ENCODE assay signal across 8 mouse cellular contexts in the genomic region with DNA sequence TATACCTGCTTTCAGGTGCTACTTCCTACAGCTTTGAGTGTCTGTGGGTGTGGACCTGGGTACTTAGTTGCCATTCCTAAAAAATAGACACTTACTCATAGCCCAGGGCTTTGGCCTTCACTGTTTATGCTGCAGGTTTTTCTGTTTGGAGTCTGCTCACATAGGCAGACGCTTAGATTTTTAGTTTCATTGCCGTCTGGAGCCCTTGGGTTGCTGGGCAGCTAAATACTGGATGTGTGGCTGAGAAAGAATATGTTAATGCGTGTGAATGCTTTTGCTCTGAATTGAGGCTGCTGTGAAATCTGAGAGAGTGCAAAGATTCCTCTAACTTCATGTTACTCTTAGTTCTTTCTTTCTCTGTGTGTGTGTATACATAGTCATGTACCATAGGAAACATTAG. TPM values are rescaled to one million over a fixed set of nuclear protein-coding genes. Genes with fewer than 3 reads are reported as not detected.
A peak's percentile ranks its signal among the peaks of the same experiment; 100 is the strongest.
DNase-seq lines count a peak whose midpoint lies in the region; ATAC-seq and TF ChIP-seq lines count a peak whose summit lies in the region.

No protein-coding gene starts in this region.

- no peak for ATAC-seq in heart, embryonic 16.5 days (replicated peaks; ENCODE audit: extremely low read depth, insufficient read depth, low FRiP score)
- ATAC-seq in neural tube, embryonic 11.5 days (ENCODE audit: insufficient read depth, low FRiP score, low TSS enrichment) = no peak
- ATAC-seq in limb, embryonic 15.5 days (ENCODE audit: insufficient number of reproducible peaks, low FRiP score, low TSS enrichment, low read depth) = no peak
- ATAC-seq in stomach, postnatal 0 days (ENCODE audit: low FRiP score, low TSS enrichment) = peak; percentile 15; the same call in 1 of the 2 replicates
- no peak for ATAC-seq in inflammation-experienced regulatory T-cells, adult 6 months

- TF ChIP-seq CTCF in stomach, postnatal 0 days (IDR thresholded peaks at IDR 0.05; ENCODE audit: low read depth) = no peak

- H3K27ac ChIP-seq in heart, embryonic 16.5 days (ENCODE audit: low read length) = peak overlapping the region; percentile 53
- peak overlapping the region; percentile 35; the same call in 1 of the 2 replicates for H3K27ac ChIP-seq in neural tube, embryonic 11.5 days (ENCODE audit: low read depth, low read length)
- H3K27ac ChIP-seq in limb, embryonic 15.5 days = peak overlapping the region; percentile 38
- H3K27ac ChIP-seq in stomach, postnatal 0 days (replicated peaks) = no peak overlapping the region

- no peaks in the 10 kb centered on the region for H3K36me3 ChIP-seq in heart, embryonic 16.5 days (ENCODE audit: control insufficient read depth, insufficient read depth)
- no peaks in the 10 kb centered on the region for H3K36me3 ChIP-seq in neural tube, embryonic 11.5 days (ENCODE audit: control insufficient read depth, insufficient read depth, low read length)
- H3K36me3 ChIP-seq in limb, embryonic 15.5 days = no peaks in the 10 kb centered on the region
- no peaks in the 10 kb centered on the region for H3K36me3 ChIP-seq in stomach, postnatal 0 days (ENCODE audit: control insufficient read depth, insufficient read depth, low read length)

- TF ChIP-seq EP300 in stomach, postnatal 0 days (optimal IDR thresholded peaks at IDR 0.05) = no peak

- no peaks in the 10 kb centered on the region for H3K9me3 ChIP-seq in heart, embryonic 16.5 days (replicated peaks; ENCODE audit: control insufficient read depth, low read length)
- H3K9me3 ChIP-seq in neural tube, embryonic 11.5 days (ENCODE audit: control insufficient read depth, low read length) = no peaks in the 10 kb centered on the region
- no peaks in the 10 kb centered on the region for H3K9me3 ChIP-seq in limb, embryonic 15.5 days
- no peaks in the 10 kb centered on the region for H3K9me3 ChIP-seq in stomach, postnatal 0 days (ENCODE audit: control insufficient read depth, low read length)

- DNase-seq in heart, adult 11 months = no peak
- peak; percentile 29 for DNase-seq in neural tube, embryonic 11.5 days (ENCODE audit: low spot score)
- DNase-seq in neural tube, embryonic 10.5 days (ENCODE audit: extremely low spot score, low spot score) = no peak
- no peak for DNase-seq in stomach, postnatal 0 days (ENCODE audit: low spot score)
- no peak for DNase-seq in thymus, postnatal 10 days (ENCODE audit: low spot score in 2 of 2)

- H3K9ac ChIP-seq in heart, embryonic 16.5 days (ENCODE audit: low read length) = no peak overlapping the region
- no peak overlapping the region for H3K9ac ChIP-seq in neural tube, embryonic 11.5 days (ENCODE audit: low read length)
- no peak overlapping the region for H3K9ac ChIP-seq in limb, embryonic 15.5 days
- H3K9ac ChIP-seq in stomach, postnatal 0 days (ENCODE audit: low read length) = no peak overlapping the region

- no peak overlapping the region for H3K4me3 ChIP-seq in heart, embryonic 16.5 days (ENCODE audit: low read length)
- H3K4me3 ChIP-seq in neural tube, embryonic 11.5 days (ENCODE audit: low read depth, low read length) = no peak overlapping the region
- H3K4me3 ChIP-seq in limb, embryonic 15.5 days = no peak overlapping the region
- H3K4me3 ChIP-seq in stomach, postnatal 0 days (ENCODE audit: low read depth, low read length) = no peak overlapping the region

- H3K4me2 ChIP-seq in heart, embryonic 16.5 days (ENCODE audit: low read depth, low read length) = no peak overlapping the region
- no peak overlapping the region for H3K4me2 ChIP-seq in neural tube, embryonic 11.5 days (ENCODE audit: low read depth)
- H3K4me2 ChIP-seq in limb, embryonic 15.5 days = no peak overlapping the region
- no peak overlapping the region for H3K4me2 ChIP-seq in stomach, postnatal 0 days (replicated peaks; ENCODE audit: low read depth)

- H3K4me1 ChIP-seq in heart, embryonic 16.5 days (ENCODE audit: control insufficient read depth, insufficient read depth, low read length) = peaks cover 14% of the 10 kb centered on the region
- H3K4me1 ChIP-seq in neural tube, embryonic 11.5 days (ENCODE audit: control insufficient read depth, insufficient read depth, low read length) = peaks cover 27% of the 10 kb centered on the region
- H3K4me1 ChIP-seq in limb, embryonic 15.5 days = peaks cover 40% of the 10 kb centered on the region
- no peaks in the 10 kb centered on the region for H3K4me1 ChIP-seq in stomach, postnatal 0 days (replicated peaks; ENCODE audit: control insufficient read depth, insufficient read depth)

- WGBS in heart, embryonic 16.5 days = 60% methylated on average over 3 of the region's 3 CpGs
- 50% methylated on average over 3 of the region's 3 CpGs for WGBS in neural tube, embryonic 11.5 days
- 28% methylated on average over 3 of the region's 3 CpGs for WGBS in limb, embryonic 15.5 days
- 37% methylated on average over 3 of the region's 3 CpGs for WGBS in stomach, postnatal 0 days

- no peaks in the 10 kb centered on the region for H3K27me3 ChIP-seq in heart, embryonic 16.5 days (ENCODE audit: control insufficient read depth, insufficient read depth, low read length)
- no peaks in the 10 kb centered on the region for H3K27me3 ChIP-seq in neural tube, embryonic 11.5 days (ENCODE audit: control insufficient read depth, insufficient read depth, low read length)
- no peaks in the 10 kb centered on the region for H3K27me3 ChIP-seq in limb, embryonic 15.5 days
- no peaks in the 10 kb centered on the region for H3K27me3 ChIP-seq in stomach, postnatal 0 days (ENCODE audit: control insufficient read depth, insufficient read depth, low read length)

RNA-seq across cellular contexts. Expression of gene Limch1, which starts 52.5 kb away (rescaled TPM):
- 22.2 and 31.3 TPM in 2 replicates for polyA plus RNA-seq in heart, embryonic 16.5 days (2015; fragmentation: Nextera tagmentation; extraction: Ambion mirVana)
- 83.7 and 96.1 TPM in 2 replicates for polyA plus RNA-seq in neural tube, embryonic 11.5 days (2014; fragmentation: Nextera tagmentation; extraction: Ambion mirVana)
- polyA plus RNA-seq in limb, embryonic 15.5 days (2015; fragmentation: Nextera tagmentation; extraction: Ambion mirVana) = 70.0 and 71.8 TPM in 2 replicates
- 6.1 and 6.3 TPM in 2 replicates for polyA plus RNA-seq in stomach, postnatal 0 days (2015; fragmentation: Nextera tagmentation; extraction: Ambion mirVana)
- polyA plus RNA-seq in inflammation-experienced regulatory T-cells, adult 6 months (2017; shearing (Covaris generic)) = under 1 TPM in 1 of 3 experiments, not detected in 2; 0.45 TPM
